Mouse (Mus musculus) CH12F3 (cell line): ENCODE results near the gene Bub1b.

Source experiments
- in situ Hi-C: fragments of 300-500 bp; cut with MboI; formaldehyde crosslinking; loops from 2 replicates; pipeline ENCODE4 v1.14.3; 2020; ENCODE audit warnings: low sequenced_read_pairs

Gene Bub1b

DNA sequence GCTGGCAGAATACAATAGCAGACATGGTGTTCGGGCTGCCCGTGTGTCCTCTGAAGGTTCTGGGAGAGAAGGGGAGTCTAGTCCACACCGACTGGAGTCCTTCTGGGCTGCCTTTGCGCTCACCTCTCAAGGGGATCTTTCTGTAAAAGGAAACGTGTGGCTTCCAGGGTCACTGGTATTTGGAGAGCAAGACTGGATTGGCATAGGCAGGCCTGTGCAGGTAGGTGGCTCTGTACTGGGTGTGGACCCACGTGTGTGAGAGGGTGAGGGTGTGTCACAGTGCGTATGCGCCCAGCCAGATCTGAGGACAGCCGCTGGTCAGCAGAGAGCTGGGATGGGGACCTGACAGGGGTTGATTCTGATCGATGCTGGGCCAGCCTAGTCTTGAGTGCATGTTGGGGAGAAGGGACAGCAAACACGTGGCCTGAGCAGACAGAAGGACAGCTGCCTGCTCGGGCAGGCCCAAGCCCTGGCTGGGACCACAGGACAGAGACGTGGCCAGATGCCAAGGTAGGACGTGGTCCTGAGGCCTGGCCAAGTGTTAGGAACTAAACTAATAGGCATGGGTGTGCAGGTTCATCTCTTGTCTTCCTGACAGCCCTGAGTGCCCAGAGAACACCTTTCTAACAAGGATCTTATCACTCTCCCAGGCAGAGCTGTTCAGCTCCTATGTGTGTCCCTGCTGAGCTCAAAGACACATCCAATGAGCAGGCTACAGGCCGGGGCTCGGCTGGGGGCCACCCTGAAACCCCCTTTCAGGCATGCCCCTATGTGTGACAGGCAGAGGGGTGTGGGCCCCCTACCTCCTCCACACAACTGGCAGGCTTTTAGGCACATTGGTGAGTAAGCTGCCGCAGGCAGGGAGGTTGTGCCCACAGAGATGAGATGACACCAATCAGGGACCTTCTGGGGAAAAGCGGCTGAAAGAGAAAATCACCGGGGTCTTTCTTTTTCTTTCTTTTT lies 66.1 kb downstream of the Bub1b start:
- in situ Hi-C loops: no loop called here

DNA sequence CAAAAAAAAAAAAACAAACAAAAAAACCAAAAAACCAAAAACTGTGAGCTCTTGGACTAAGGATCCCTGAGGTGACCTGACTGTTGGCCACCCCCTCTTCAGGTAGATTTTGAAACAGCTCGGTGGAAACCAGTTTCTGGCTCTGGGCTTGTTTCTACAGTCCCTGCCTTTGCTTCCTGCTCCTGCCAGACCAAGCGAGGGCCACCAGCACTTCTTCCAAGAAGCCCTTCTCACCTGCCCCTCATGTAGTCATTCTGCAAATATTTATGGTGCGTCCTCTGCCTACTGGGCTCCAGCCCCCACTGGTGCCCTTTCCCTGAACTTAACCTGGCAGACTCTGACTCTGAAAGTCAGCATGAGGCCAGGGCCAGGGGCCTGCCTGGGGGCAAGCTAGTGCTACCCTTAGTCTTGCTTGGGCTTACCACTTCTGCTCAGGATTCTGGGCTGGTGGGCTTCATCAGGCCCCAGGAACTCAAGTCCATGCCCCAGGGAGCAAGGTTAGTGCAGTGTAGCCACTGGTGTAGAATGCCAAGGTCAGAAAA lies 67.0 kb downstream of the Bub1b start:
- in situ Hi-C loops: no loop called here

GRCm38 (mm10) chr2:118665616-118666015 lies 67.6 kb downstream of the Bub1b start:
- in situ Hi-C loops: no loop called here

GRCm38 (mm10) chr2:118667181-118667580 lies 69.2 kb downstream of the Bub1b start:
- in situ Hi-C loops: no loop called here

- in situ Hi-C loops: no loop called here
Measured at GRCm38 (mm10) chr2:118669245-118669644, 71.2 kb downstream of the Bub1b start.

DNA sequence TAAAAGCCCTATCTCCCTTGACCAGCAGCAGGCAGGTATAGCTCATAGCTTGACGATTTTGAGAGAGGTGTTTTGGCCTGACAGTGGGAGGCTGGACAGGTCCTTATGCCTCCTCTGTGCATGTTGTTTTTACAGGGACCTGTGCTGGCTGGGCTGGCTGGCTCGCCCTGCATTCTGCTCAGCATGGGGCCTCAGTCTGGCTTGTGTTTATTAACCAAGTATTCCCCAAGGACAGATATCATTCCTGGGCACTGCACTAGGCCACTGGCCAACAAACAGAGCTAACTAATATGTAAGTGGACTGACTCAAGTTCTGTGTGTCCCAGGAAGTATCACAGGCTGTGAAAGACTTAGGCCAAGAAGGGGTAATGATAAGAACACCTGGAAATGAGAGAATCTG lies 71.8 kb downstream of the Bub1b start:
- in situ Hi-C loops: no loop called here

DNA sequence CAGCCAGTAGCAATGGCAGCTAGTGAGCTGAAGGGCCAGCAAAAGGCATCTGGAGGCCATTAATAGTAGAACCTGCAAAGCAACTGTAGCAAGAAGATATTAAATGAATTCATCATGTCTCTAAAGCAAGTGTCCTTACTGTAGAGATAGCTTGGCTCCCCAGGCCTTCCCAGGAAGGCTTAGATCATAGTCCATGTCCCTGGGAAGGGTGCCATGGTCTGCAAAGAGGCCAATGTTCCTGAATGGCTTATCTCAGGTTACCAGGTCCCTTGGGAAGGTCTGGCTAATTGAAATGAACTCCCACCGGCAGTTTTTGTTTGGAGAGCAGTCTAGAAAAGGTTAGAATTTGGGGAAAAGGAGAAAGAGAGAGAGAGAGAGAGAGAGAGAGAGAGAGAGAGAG lies 73.7 kb downstream of the Bub1b start:
- in situ Hi-C loops: no loop called here

- in situ Hi-C loops: no loop called here
Measured at GRCm38 (mm10) chr2:118673686-118674465, 75.9 kb downstream of the Bub1b start.

- in situ Hi-C loops: no loop called here
Measured at GRCm38 (mm10) chr2:118674500-118674899, 76.5 kb downstream of the Bub1b start.

- in situ Hi-C loops: no loop called here
Measured at GRCm38 (mm10) chr2:118676839-118677741, 79.1 kb downstream of the Bub1b start.

GRCm38 (mm10) chr2:118677817-118678216 lies 79.8 kb downstream of the Bub1b start:
- in situ Hi-C loops: no loop called here

- in situ Hi-C loops: no loop called here
Measured at GRCm38 (mm10) chr2:118679577-118679976, 81.6 kb downstream of the Bub1b start.

DNA sequence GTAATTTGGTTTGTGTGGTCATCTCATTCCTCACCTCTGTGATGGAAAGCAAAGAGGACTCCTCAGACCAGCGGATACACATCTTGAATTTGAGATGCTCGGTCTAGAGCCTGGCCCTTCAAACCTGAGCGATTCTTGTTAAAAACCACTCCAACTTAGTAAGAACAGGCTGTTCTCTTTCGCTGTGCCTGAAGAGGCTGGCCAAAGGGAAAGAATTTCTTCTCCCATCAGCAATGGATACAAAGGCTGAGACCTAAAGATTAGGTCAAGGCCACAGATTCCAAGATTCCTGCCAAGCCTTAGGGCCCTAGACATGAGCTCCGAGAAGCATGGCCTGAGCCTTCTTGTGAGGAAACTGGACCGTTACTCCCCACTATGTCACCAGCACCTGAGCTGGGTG lies 82.9 kb downstream of the Bub1b start:
- in situ Hi-C loops: no loop called here

- in situ Hi-C loops: no loop called here
Measured at GRCm38 (mm10) chr2:118682544-118683260, 84.7 kb downstream of the Bub1b start.

GRCm38 (mm10) chr2:118685088-118685487 lies 87.1 kb downstream of the Bub1b start:
- in situ Hi-C loops: no loop called here

DNA sequence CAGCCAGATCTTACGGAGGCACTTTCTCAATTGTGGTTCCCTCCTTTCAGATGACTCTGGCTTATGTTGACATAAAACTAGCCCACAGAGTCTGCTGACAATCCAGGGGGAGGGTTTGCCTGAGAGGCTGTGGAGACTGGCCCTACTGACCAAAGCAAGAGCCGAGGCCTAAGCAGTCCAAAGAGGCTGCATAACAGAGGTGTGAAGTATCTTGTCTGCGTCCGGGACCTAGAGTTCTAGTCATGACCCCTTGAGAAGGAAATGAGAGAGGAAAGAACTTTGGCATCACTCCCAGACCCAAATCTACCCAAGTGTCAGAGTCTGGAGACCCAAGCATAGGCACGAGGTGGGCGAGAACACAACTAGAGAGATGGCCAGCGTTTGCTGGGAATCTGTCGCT lies 88.7 kb downstream of the Bub1b start:
- in situ Hi-C loops: no loop called here

- in situ Hi-C loops: no loop called here
Measured at GRCm38 (mm10) chr2:118687791-118688190, 89.8 kb downstream of the Bub1b start.

GRCm38 (mm10) chr2:118689875-118690274 lies 91.9 kb downstream of the Bub1b start:
- in situ Hi-C loops: no loop called here
